ENCODE assay signal across 8 mouse cellular contexts in the genomic region with DNA sequence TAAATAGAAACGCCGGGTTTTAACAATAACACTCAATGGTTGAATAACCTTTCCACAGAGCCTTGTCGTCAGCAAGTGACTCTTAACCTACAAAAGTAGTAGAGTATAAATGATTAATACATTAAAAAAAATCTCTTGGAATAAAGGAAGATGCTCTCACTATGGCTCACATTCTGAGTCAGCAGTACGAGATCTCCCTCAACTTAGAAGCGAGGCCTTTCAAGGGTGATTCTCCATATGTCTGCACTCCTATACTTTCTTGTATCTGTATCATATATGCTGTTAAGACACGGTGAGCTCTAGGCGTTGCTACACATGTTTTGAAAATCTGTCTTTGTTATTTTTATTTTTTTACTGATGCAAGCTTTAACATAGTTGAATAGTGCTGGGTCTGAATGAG. TPM values are rescaled to one million over a fixed set of nuclear protein-coding genes. Genes with fewer than 3 reads are reported as not detected.
A peak's percentile ranks its signal among the peaks of the same experiment; 100 is the strongest.
DNase-seq lines count a peak whose midpoint lies in the region; ATAC-seq and TF ChIP-seq lines count a peak whose summit lies in the region.
"Had no signal": no experiment of that assay in that cellular context is flagged by ENCODE, and none has a peak within 500 bp of the region (broad histone marks: within the 10 kb centered on the region; RNA-seq: fewer than 3 reads in every experiment).

No protein-coding gene starts in this region.

- H3K4me2 ChIP-seq in lung, embryonic 14.5 days, result peak overlapping the region; percentile 82
- peak overlapping the region; percentile 98 for H3K4me2 ChIP-seq in forebrain, embryonic 11.5 days (ENCODE audit: low read depth, low read length, severe bottlenecking)
- H3K4me2 ChIP-seq in limb, embryonic 14.5 days (replicated peaks; ENCODE audit: low read depth, low read length, severe bottlenecking), result peak overlapping the region; percentile 100
- peak overlapping the region; percentile 97 for H3K4me2 ChIP-seq in stomach, embryonic 15.5 days

- TF ChIP-seq POLR2A in limb, embryonic 14.5 days (IDR thresholded peaks at IDR 0.05; ENCODE audit: borderline replicate concordance, extremely low read depth, insufficient read depth, insufficient read length), result no peak

- no peak for DNase-seq in lung, embryonic 14.5 days
- DNase-seq in lung, postnatal 36 days, result no peak
- DNase-seq in forebrain, embryonic 11.5 days (ENCODE audit: low spot score), result no peak
- DNase-seq in limb, embryonic 14.5 days (ENCODE audit: low spot score), result no peak
- DNase-seq in layer of hippocampus, adult 8-10 months (ENCODE audit: low spot score in 2 of 2), result no peak
- DNase-seq in kidney, postnatal 14 days, result no peak
- DNase-seq: gastrocnemius, postnatal 14 days had no signal

- H3K27ac ChIP-seq in lung, embryonic 14.5 days (ENCODE audit: low read depth), result no peak overlapping the region
- no peak overlapping the region for H3K27ac ChIP-seq in forebrain, embryonic 11.5 days (ENCODE audit: low read depth, low read length)
- no peak overlapping the region for H3K27ac ChIP-seq in limb, embryonic 14.5 days (replicated peaks; ENCODE audit: low read depth, low read length)
- no peak overlapping the region for H3K27ac ChIP-seq in stomach, embryonic 15.5 days

- TF ChIP-seq CTCF in lung, embryonic 14.5 days (IDR thresholded peaks at IDR 0.05; ENCODE audit: low read depth), result no peak

- H3K9ac ChIP-seq in lung, embryonic 14.5 days, result peak overlapping the region; percentile 72
- peak overlapping the region; percentile 66 for H3K9ac ChIP-seq in forebrain, embryonic 11.5 days (ENCODE audit: low read length)
- H3K9ac ChIP-seq in limb, embryonic 14.5 days (ENCODE audit: low read depth, low read length, severe bottlenecking), result peak overlapping the region; percentile 62
- no peak overlapping the region for H3K9ac ChIP-seq in stomach, embryonic 15.5 days

- no peaks in the 10 kb centered on the region for H3K4me1 ChIP-seq in lung, embryonic 14.5 days (ENCODE audit: insufficient read depth)
- peaks cover 2% of the 10 kb centered on the region; the same call in 1 of the 2 replicates for H3K4me1 ChIP-seq in forebrain, embryonic 11.5 days (replicated peaks; ENCODE audit: control insufficient read depth, insufficient read depth, low read length)
- H3K4me1 ChIP-seq in limb, embryonic 14.5 days (ENCODE audit: control insufficient read depth, insufficient read depth, low read length), result peaks cover 4% of the 10 kb centered on the region; the same call in 1 of the 2 replicates
- H3K4me1 ChIP-seq in stomach, embryonic 15.5 days, result no peaks in the 10 kb centered on the region

- no peaks in the 10 kb centered on the region for H3K27me3 ChIP-seq in lung, embryonic 14.5 days (ENCODE audit: insufficient read depth, low read length)
- no peaks in the 10 kb centered on the region for H3K27me3 ChIP-seq in forebrain, embryonic 11.5 days (ENCODE audit: control insufficient read depth, insufficient read depth, low read length)
- no peaks in the 10 kb centered on the region for H3K27me3 ChIP-seq in limb, embryonic 14.5 days (ENCODE audit: control insufficient read depth, insufficient read depth, low read length)
- H3K27me3 ChIP-seq in stomach, embryonic 15.5 days (replicated peaks), result no peaks in the 10 kb centered on the region

- H3K36me3 ChIP-seq in lung, embryonic 14.5 days (ENCODE audit: insufficient read depth), result no peaks in the 10 kb centered on the region
- H3K36me3 ChIP-seq in forebrain, embryonic 11.5 days (ENCODE audit: control insufficient read depth, insufficient read depth, low read length), result no peaks in the 10 kb centered on the region
- H3K36me3 ChIP-seq in limb, embryonic 14.5 days (ENCODE audit: control insufficient read depth, insufficient read depth, low read length), result no peaks in the 10 kb centered on the region
- no peaks in the 10 kb centered on the region for H3K36me3 ChIP-seq in stomach, embryonic 15.5 days

- 41% methylated on average over 7 of the region's 7 CpGs for WGBS in lung, embryonic 14.5 days
- WGBS in forebrain, embryonic 11.5 days, result 45% methylated on average over 7 of the region's 7 CpGs
- 55% methylated on average over 7 of the region's 7 CpGs for WGBS in limb, embryonic 14.5 days
- WGBS in stomach, embryonic 15.5 days, result 39% methylated on average over 7 of the region's 7 CpGs

- no peak for ATAC-seq in lung, embryonic 14.5 days (ENCODE audit: insufficient read depth)
- ATAC-seq in forebrain, embryonic 11.5 days (replicated peaks; ENCODE audit: low FRiP score), result no peak
- no peak for ATAC-seq in limb, embryonic 14.5 days (ENCODE audit: low FRiP score, low read depth)
- no peak for ATAC-seq in stomach, embryonic 15.5 days (ENCODE audit: insufficient read depth, low FRiP score, low read depth)

- H3K9me3 ChIP-seq in lung, embryonic 14.5 days (ENCODE audit: low read depth, low read length), result no peaks in the 10 kb centered on the region
- no peaks in the 10 kb centered on the region; the same call in 1 of the 2 replicates for H3K9me3 ChIP-seq in forebrain, embryonic 11.5 days (ENCODE audit: control insufficient read depth, low read length)
- no peaks in the 10 kb centered on the region for H3K9me3 ChIP-seq in limb, embryonic 14.5 days (ENCODE audit: control insufficient read depth, low read length)
- H3K9me3 ChIP-seq in stomach, embryonic 15.5 days, result no peaks in the 10 kb centered on the region

- peak overlapping the region; percentile 80 for H3K4me3 ChIP-seq in lung, embryonic 14.5 days (ENCODE audit: low read depth, low read length)
- H3K4me3 ChIP-seq in forebrain, embryonic 11.5 days (ENCODE audit: low read depth, low read length), result peak overlapping the region; percentile 74
- peak overlapping the region; percentile 80 for H3K4me3 ChIP-seq in limb, embryonic 14.5 days (replicated peaks; ENCODE audit: low read length)
- peak overlapping the region; percentile 86 for H3K4me3 ChIP-seq in stomach, embryonic 15.5 days (replicated peaks)

RNA-seq across cellular contexts. Expression of a gene that starts 1.0 kb away (rescaled TPM):
- polyA plus RNA-seq in lung, embryonic 14.5 days (2014; fragmentation: Nextera tagmentation; extraction: Ambion mirVana), result 5.5 and 6.3 TPM in 2 replicates
- polyA plus RNA-seq in forebrain, embryonic 11.5 days (2014; fragmentation: Nextera tagmentation; extraction: Ambion mirVana), result 16.7 and 18.1 TPM in 2 replicates
- polyA plus RNA-seq in limb, embryonic 14.5 days (2012; rRNA removed), result 4.9 and 5.9 TPM in 2 replicates
- 7.3 and 7.5 TPM in 2 replicates for polyA plus RNA-seq in limb, embryonic 14.5 days (2014; fragmentation: Nextera tagmentation; extraction: Ambion mirVana)
- 5.8 and 6.0 TPM in 2 replicates for polyA plus RNA-seq in stomach, embryonic 15.5 days (2015; fragmentation: Nextera tagmentation; extraction: Ambion mirVana)
- 10 to 100 TPM; 75.3 to 86.2 (median 80.2) TPM for total RNA-seq in layer of hippocampus, adult 8-10 months (2022)

RNA-seq across cellular contexts. Expression of a gene that starts 1.1 kb away (rescaled TPM):
- polyA plus RNA-seq in lung, embryonic 14.5 days (2014; fragmentation: Nextera tagmentation; extraction: Ambion mirVana), result 23.3 and 24.8 TPM in 2 replicates
- polyA plus RNA-seq in forebrain, embryonic 11.5 days (2014; fragmentation: Nextera tagmentation; extraction: Ambion mirVana), result 21.1 TPM in 2 replicates
- polyA plus RNA-seq in limb, embryonic 14.5 days (2012; rRNA removed), result 7.6 and 9.8 TPM in 2 replicates
- 16.6 and 17.3 TPM in 2 replicates for polyA plus RNA-seq in limb, embryonic 14.5 days (2014; fragmentation: Nextera tagmentation; extraction: Ambion mirVana)
- 19.2 and 20.5 TPM in 2 replicates for polyA plus RNA-seq in stomach, embryonic 15.5 days (2015; fragmentation: Nextera tagmentation; extraction: Ambion mirVana)
- 10 to 100 TPM; 19.4 to 28.1 (median 23.6) TPM for total RNA-seq in layer of hippocampus, adult 8-10 months (2022)
